Mouse (Mus musculus): Measurements from ENCODE around the gene Map2k2.
"Not testable (repeated sequence)": the region's sequence is repeated elsewhere in the genome, so short reads cannot be mapped to it uniquely, and the experiment has no call there.

Gene Map2k2

DNA sequence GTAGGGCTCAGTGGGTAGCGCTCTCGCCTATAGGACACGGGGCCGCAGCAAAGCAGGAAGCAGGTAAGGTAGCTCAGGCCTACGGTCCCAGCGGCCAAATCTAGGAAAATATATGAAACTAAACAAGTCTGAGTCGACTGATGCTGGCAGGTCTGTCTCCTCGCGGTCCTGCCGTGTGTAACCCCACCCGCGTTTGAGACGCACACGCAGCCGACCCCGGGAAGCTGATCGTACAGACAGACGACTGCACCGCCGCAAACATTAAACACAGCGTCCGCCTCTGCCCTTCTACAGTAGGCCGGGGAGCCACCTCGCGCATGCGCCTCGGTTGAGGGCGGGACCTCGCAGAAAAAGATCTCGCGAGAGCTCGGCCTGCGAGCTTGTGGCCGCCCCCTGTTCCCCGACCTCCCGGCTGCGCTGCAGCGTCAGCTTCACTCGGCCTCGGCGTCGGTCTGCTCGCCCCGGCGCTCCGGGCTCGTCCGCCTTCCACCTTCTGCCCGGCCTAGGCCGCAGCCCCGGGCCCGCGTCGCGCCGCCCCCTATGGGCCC lies at the start of gene Map2k2:
Gene Map2k2, plus strand, starts transcription at position 351 of the 548 bp plus-strand sequence.
- DNase-seq (ENCODE audit: low spot score), result peak; percentile 94

DNA sequence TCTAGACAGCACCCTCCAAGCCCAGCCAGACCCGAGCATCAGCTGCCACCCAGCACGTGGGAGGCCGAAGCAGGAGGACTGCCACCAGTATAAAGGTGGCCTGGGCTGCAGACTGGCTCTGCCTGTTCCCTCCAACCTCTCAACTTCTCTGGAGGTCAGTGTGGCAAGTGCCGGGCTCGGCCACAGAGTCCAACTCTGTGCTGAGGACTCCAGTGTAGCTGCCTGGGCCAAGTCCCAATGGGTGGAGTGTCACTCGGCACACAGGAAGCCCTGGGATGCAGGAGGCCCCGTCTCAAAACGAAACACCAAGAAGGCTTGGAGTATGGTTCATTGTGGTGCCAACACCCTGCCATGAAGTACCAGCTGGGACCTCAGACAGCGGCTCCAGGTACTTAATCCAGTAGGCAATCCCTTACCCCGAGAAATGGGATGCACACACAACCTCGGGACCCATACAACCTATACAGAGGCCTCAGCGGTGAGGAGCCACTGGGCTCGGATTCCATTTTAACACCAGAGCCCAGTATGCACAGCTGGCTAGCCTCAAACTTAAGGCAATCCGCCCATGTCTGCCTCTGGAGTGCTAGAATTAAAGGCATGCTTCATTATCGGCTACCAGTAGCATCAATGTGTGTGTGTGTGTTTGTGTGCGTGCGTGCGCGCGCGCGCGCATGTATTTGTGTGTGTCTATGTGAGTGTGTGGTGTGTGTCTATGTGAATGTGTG lies 48.1 kb upstream of the Map2k2 start:
- no peak for DNase-seq (ENCODE audit: low spot score)

DNA sequence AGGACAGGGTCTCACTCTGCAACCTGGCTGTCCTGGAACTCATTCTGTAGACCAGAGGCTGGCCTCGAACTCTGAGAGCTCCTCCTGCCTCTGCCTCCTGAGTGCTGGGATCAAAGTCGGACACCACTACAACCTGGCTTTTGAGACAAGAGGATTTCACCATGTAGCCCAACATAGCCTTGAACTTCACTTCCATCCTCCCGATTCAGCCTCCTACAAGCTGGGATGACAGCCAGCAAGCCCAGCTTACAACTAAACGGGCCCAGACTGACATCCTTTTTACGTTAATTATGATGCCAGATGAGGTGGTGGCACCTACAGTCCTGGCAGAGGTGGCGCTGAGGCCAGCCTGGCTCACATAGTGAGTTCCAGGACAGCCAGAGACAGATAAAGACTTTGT lies 46.8 kb upstream of the Map2k2 start:
- DNase-seq (ENCODE audit: low spot score), result no peak

DNA sequence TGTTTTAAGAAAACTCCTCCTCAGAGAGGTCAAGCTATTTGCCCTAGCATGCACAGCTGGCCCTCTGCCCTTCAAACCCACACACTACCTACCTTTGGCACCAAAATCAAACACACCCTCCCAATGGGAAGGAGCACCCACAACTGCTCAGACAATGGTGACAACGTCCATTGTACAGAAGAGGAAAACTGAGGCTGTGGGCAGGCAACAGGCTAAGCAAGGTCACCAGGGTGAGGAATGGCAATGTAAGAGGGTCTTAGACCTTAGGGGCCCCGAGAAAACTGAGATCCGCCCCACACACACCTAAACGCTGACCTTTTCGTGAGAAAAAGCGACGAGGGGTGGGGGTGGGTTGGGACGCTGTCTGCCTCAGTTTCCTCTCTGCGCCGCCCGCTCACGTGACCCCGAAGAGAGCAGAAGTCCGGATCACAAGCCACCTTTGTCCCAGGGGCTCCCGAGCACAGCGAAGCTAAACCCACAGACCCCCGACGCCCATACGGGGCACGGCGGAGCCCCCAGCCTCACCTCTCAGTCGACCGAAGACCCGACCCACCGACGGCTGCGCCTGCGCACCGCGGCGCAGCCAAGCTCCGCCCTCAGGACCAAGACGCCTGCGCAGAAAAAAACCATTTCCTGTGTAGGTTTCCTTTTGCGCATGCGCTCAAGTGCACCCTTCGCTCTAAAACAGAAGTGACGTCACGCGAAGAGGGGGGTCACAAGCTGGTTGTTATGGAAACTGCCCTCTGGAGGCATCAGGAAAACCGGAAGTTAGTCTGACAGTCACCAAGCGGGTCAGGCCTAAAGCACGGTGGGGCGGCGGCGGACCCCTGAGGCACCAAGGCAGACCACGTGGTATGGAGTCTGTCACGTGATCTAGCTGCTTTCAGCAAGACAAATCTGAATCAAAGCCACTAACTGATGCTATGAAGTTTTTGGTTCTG lies 45.8 kb upstream of the Map2k2 start, which contains the start of gene Sgta:
Gene Sgta, minus strand, starts transcription at position 579 of the 941 bp plus-strand sequence.
- DNase-seq (ENCODE audit: low spot score), result peak; percentile 99

DNA sequence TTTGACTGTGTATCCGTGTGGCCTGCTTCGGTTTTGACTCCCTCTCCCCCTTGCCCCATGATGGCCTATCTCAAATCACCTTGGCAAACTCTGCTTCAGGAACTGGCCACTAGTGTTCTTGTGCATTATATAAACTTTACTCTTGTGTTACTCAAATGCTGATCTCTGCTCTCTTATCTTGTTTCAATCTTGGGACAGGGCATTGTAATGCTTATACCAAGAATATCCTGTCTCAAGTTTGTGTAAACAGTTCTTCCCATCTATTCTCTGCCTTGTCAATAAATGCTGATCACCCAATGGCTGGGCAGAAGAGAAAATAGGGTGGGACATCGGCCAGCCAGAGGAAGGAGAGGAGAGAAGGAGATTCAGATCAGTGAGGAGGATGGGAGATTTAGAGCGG lies 43.0 kb upstream of the Map2k2 start:
- DNase-seq (ENCODE audit: low spot score), result no peak

DNA sequence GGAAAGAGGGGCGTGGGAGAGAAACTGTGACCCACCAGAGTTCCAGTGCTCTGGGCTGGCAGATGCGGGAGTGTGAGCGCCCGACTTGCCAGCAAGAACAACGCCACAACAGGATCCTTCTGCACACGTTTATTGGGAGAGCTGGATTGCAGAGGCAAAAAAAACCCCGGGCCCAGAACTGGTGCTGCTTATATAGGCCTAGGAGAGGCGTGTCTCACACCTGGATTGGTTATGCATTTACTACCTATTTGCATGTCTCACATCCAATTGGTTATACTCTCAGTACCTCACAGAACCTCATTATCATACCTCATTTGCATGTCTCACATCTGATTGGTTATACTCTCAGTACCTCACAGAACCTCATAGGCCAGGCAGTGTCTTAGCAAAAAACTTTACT lies 41.2 kb upstream of the Map2k2 start:
- DNase-seq (ENCODE audit: low spot score), result not testable (repeated sequence)

DNA sequence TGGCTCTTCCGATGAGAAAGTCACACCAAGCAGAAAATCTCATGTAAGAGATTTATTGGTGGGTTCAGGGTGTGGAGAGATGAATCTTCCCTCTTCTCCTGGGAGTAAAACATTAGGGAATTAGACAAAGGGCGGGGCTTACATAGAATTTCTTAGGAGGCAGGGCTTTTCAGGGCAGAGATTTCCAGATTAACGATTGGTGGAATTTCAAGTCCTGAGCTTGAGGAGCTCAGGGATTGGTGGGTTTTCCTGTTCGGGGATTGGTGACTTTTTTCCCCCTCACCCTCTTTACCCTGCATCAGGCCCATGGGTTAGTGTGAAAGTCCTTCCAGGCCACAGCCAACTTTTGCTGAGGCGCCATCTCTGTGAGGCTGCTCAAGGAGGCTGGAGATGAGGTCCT lies 37.0 kb upstream of the Map2k2 start:
- no peak for DNase-seq (ENCODE audit: low spot score)

DNA sequence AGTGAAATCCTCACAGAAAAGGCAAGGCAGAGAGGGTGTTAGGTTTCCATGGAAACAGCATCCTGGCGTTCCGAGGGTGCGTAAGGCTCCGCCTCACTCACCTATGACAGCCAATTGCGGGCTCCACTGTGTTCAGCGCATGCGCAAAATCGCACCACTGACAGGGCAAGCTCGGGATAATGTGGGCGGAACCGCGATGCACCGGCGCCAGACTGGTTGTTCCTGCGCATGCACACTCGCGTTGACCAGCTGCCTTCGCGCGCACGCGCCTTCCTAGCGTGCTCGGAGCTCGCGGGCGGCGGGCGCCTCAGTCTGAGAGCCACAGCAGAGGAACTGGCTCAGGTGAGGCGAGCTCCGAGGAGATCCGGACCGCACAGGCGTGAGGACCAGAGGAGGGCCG lies 35.9 kb upstream of the Map2k2 start, which contains the start of gene Thop1:
Gene Thop1, plus strand, starts transcription at position 200 of the 400 bp plus-strand sequence.
- DNase-seq (ENCODE audit: low spot score), result peak; percentile 90

DNA sequence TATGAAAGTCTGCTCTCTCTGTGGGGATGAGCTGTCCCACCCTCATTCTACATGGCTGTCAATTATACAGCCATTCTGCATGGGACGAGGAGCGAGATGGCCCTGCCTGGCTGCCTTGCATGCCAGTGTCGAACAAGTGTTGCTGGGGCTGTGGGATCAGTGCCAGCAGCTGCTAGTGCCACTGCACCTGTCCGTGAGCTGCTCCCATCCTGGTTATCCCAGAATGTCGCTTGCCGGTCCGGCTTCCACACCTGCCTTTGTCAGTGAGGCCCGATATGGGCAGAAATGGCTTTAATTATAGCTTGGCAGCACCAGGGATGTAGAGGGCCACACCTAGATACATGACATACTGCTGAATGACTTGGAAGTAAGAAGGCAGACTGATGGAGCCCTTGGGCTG lies 33.4 kb upstream of the Map2k2 start:
- no peak for DNase-seq (ENCODE audit: low spot score)

DNA sequence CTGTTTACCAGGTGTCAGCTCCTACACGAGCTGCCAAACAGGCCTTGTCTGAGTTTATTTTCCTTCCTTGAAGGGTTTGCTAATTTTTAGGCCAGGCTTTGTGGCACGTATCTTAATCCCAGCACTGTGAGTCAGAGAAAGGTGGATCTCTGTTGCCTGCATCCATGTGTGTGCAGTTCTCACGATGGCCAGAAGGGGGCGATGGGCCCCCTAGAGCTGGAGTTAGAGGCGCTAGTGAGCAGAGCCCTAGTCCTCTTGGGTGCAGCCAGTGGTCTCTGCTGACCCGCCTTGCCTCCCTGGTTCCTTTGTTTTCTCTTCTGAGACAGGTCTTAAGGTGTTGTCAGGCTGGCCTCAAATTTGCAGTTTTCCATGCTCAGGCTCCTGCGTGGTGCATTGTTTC lies 32.3 kb upstream of the Map2k2 start:
- no peak for DNase-seq (ENCODE audit: low spot score)

DNA sequence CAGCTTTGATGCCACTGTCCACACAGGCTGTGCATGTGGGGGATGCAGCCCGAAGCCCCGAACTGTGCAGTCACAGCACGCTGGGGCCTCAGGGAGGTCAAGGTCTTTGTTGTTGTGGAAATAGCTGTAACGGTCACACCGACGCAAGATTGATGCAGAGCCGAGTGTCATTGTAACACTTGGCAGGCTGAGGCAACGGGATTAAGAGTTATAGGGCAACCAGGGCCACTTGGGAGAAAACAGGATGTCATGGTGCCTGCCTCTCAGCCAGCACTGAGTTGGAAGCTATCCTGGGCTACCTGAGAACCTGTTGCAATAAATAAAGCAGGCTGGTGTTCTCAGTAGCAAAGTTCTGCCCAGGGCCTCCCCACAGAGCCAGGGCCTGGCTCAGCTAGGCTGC lies 30.0 kb upstream of the Map2k2 start:
- no peak for DNase-seq (ENCODE audit: low spot score)

DNA sequence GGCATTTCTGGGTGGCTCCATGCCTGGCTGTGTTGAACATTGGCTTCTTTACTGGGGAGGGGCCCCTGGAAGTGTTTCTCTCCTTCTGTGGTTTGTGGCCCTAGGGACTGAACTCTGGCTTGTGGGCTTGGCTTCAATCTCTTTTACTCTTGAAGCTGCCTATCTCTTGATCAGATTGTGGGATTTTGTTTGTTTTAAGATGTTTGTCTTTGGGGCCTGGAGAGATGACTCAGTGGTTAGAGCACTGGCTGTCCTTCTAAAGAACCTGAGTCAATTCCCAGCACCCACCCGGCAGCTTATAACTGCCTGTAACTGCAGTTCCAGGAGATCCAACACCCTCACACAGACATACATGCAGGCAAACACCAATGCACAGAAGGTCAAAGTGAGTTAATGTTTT lies 29.4 kb upstream of the Map2k2 start:
- no peak for DNase-seq (ENCODE audit: low spot score)

DNA sequence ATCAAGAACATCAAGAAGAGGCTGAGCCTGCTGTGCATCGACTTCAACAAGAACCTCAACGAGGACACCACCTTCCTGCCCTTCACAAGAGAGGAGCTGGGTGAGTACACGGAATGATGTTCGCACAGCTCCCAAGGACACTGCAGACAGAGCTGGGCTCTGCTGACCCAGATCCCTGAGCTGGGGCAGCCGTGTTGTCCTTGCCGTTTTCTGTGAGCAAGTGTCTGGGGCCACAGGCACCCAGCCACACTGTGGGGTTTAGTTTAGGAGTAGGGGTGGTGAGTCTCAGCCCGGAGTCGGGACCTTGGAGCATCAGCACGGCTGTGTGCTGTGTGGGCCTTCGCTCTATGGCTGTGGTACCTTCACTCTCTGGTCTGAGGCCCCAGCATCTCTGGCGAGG lies 27.8 kb upstream of the Map2k2 start:
- DNase-seq (ENCODE audit: low spot score), result no peak

DNA sequence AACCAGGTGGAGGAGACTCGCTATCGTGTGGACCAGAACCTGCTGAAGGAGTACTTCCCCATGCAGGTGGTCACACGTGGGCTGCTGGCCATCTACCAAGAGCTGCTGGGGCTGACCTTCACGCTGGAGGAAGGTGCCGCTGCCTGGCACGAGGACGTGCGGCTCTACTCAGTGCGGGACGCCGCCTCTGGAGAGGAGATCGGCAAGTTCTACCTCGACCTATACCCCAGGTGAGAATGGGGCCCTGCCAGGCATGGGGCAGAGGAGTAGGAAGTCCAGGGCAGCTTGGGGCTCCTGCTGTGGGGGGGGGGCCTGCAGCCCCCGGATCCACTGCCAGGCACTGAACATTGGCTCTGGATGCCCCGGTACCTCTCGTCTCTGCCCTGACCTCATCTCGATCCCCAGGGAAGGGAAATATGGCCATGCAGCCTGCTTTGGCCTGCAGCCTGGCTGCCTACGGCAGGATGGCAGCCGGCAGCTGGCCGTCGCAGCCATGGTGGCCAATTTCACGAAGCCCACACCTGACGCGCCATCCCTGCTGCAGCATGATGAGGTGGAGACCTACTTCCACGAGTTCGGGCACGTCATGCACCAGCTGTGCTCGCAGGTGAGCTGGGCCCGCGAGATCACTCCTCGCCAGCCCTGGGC lies 25.6 kb upstream of the Map2k2 start:
- no peak for DNase-seq (ENCODE audit: low spot score)

DNA sequence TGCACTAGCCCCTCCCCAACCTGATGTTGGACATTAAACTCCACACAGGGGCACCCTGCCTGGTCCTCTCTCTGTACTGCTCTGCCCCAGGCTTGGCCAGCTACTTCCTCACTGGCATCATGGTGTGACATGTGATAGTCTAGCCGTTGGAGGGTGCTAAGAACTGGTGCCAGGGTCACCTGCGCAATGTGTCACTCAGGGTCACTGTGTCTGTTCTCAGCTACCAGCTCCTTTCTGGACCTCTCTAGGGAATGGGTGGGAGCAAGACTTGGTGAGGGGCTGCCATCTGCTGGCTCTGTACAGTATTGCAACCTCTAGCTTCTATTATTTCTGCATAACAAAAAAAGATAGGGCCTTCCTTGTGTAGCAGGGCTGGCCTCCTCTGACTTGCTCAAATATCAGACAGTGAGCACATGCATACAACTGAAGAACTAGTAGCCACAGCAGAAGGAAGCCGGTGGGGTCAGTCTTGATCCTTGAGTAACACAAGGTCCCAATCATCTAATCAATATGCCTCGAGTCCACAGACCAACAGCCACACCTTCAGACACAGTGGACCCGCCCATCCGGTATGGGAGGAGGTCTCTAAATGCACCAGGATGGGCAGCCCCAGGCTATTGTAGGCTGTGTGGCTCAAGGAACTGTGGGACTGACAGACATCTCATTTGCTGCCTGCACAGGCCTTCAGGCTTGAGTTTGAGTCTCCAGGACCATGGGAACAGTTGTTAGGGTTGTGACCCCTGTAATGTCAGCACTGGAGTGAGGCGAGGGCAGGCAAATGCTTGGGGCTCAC lies 23.4 kb upstream of the Map2k2 start:
- DNase-seq (ENCODE audit: low spot score), result no peak

DNA sequence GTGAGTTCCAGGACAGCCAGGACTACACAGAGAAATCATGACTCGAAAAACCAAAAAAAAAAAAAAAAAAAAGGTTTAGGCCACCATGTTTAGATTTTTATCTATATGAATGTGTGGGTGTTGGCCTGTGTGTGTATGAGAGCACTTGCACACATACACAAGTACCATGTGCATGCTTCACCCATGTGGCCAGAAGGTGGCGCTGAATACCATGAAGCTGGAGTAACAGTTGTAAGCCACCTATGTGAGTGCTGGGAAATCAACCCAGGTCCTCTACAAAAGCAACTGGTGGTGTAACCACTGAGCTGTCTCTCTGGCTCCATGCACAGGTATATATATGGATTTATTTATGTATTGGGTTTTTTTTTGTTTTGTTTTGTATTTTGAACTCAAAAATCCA lies 18.7 kb upstream of the Map2k2 start:
- DNase-seq (ENCODE audit: low spot score), result no peak

DNA sequence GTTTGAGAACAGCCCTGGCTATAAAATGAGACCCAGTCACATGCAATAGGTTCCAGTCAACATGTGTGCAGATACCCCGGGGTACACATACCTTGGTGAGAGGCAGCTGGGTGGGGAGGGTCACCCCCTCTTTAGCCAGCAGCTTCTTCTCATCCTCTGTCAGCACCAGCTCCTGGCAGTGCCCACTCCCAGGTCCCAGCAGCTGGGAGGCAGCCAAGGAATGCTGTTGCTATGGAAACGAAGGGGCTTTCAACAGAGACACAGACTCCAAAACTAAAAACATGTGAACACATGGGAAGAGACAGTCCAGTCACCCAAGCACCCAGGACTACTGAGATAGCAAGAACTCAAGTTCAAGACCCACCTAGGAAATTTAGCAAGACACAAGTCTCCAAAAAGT lies 16.5 kb upstream of the Map2k2 start:
- DNase-seq (ENCODE audit: low spot score), result no peak

DNA sequence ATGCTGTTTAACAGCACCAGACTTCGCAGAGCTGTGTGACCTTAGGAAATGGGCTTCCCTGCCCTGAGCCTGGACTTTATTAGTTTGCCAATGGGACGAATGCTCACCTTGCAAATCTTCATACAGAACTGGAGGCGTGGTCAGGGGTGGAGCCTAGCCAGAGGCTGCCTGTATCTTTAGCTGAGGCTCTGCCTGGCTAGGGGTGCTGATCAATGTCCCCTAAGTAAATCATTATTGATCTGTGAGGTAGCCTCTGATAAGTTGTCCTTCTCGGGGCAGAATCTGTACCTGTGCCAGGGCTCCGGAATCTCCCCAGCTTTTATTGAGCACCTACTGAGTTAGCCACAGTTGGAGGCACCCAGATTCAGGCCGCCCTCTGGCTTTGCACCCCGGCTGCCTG lies 15.1 kb upstream of the Map2k2 start:
- no peak for DNase-seq (ENCODE audit: low spot score)

DNA sequence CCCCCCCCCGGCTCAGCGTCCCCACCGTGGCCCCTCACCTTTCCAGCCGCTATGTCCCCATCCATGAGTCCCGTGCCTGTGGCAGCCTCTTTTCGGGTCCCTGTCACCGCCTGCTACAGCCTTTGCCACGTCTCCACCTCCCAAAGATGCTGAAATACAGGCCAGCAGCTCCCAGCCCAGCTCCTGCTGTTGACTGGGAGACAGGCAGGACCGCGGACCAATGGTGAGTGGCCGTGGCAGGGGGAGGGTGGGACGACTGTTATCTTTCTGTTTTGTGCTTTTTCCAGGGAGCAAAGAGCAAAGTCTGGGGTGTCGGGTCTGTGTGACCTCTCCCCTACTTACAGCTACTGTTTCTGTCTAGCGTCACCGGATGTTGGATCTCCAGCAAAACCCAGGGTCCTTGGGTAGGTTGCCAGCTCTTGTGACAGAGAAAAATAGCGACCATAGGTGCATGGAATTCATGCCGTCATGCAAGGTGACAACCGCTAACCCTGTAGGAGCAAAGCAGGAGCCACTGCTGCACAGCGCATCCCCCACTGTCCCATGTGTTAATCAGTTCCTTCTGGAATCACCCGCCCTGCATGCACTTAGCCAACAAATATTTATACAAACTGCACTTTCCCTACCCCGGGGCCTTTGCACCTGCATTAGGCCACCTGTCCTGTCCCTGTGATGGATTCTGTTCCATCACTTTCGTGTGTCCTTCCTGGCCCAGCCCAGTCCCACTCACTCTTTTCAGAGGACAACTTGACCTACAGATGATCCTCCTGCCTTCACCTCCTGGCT lies 13.1 kb upstream of the Map2k2 start:
- no peak for DNase-seq (ENCODE audit: low spot score)

DNA sequence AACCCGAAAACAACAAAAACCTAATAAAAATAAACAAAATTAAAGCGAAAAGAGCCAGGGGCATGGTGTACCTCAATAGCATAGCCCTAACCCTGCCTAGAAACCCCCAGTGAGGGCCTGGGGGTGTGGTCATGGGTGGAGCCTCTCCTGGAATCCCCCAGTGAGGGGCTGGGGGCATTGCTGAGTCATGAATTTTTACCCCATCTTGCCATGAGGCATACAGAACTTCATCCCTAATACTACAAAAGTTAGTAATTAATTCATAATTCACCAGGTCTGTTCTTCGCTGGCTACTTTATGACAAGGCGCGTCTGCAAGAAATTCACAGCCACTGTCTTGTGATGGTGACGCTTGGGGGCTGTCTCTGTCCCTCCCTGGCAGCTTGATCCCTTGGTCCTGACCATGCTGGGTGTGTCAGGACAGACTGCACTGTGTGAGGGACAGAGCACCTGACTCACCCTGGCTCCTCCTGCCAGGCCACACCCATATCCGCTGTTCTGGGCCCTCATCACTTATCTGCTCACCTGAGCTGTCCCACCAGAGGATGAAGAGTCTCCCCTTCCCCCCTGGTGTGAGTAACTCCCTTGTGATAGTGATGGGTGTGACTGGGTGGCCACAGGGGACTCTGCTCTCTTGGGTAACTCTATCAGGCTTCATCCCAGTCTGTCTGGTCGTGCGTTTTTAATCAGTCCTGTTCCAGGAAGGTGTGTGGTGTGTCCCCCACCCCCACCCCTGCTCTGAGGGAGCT lies 10.6 kb upstream of the Map2k2 start:
- no peak for DNase-seq (ENCODE audit: low spot score)

All from urinary bladder, postnatal 10 days (tissue).